Mouse (Mus musculus) cerebellum, adult 2 months (tissue): ENCODE measurements at regions not wholly inside any gene's neighbourhood (a gene's known extent, or its start where the extent isn't known, plus 50 kb on each side); places are given as distances from the start of the nearest gene placed in this dataset.
A peak's percentile ranks its signal among the peaks of the same experiment; 100 is the strongest.

Experiments
- DNase-seq, 2 experiments: peaks; one replicate each; pipeline ENCODE4 v3.0.0; 2021
- H3K27ac ChIP-seq: fragments of 200-500 bp; 2 replicates; pipeline ENCODE4 v1.5.1; 2012; ENCODE audit warnings: low read length, control low read depth, inconsistent platforms; ENCODE audit not compliant: insufficient read depth
- H3K27me3 ChIP-seq: fragments of 200-500 bp; 2 replicates; pipeline ENCODE4 v1.6.1; 2012; ENCODE audit warnings: inconsistent platforms, mild to moderate bottlenecking, low read length, moderate library complexity; ENCODE audit not compliant: control insufficient read depth, insufficient read depth
- H3K4me1 ChIP-seq: fragments of 200-500 bp; 2 replicates; pipeline ENCODE4 v1.6.1; 2011; ENCODE audit warnings: low read length; ENCODE audit not compliant: control insufficient read depth, insufficient read depth
- H3K4me3 ChIP-seq: fragments of 200-500 bp; replicated peaks from 2 replicates; pipeline ENCODE3; 2011; ENCODE audit warnings: mild to moderate bottlenecking, low read depth, low read length, control low read depth; ENCODE audit not compliant: insufficient read depth
- CTCF ChIP-seq: fragments of 200-500 bp; IDR thresholded peaks from 2 replicates; pipeline ENCODE4 v1.5.1; 2011; ENCODE audit warnings: low read depth, mild to moderate bottlenecking, control low read depth, low read length, moderate library complexity, borderline replicate concordance; ENCODE audit not compliant: insufficient read depth
- POLR2A ChIP-seq: fragments of 200-500 bp; IDR thresholded peaks from 2 replicates; pipeline ENCODE4 v1.6.1; 2011; ENCODE audit warnings: low read length, control low read depth, borderline replicate concordance; ENCODE audit not compliant: insufficient read depth
- WGBS: fragments of 180-500 bp; shearing (Covaris S2); methylation state at CpG from one replicate; pipeline ENCODE4 v1.1.7; 2018; 5-methylcytosine and 5-hydroxymethylcytosine counted together

GRCm38 (mm10) chr8:125367374-125367773 lies 202.2 kb downstream of the Sipa1l2 start:
- Histone ChIP-seq H3K4me3 (no peak overlapping the region), H3K27ac (no peak overlapping the region), H3K4me1 (peaks cover 17% of the 10 kb centered on the region), H3K27me3 (no peaks in the 10 kb centered on the region)
- DNase-seq: no peak
- 82% methylated on average over 4 of the region's 4 CpGs for WGBS
- no peak for TF ChIP-seq CTCF
- TF ChIP-seq POLR2A: no peak

DNA sequence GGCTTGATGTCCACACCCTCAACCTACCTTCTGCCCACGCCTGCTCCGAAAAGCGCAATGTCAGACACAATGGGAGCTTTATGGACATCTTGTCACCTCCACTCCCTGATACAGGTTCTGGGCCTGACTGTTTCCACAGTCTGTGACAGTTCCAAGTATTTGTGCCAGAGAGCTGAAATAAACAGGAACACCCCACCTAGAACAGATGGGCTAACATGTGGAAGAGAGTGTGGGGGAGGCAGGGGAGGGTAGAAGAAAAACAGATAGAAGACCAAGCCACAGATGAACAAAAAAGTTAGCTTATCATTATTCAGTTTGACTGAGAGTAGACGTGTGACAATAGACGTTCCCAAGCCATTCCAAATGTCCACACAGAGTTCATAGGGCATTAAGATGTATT lies 204.6 kb downstream of the Sipa1l2 start:
- no peak overlapping the region for H3K4me3 ChIP-seq
- H3K27ac ChIP-seq: no peak overlapping the region
- DNase-seq: no peak
- no peak for TF ChIP-seq POLR2A
- TF ChIP-seq CTCF: no peak
- no peaks in the 10 kb centered on the region for H3K27me3 ChIP-seq
- 92% methylated on average over 5 of the region's 5 CpGs for WGBS
- peaks cover 17% of the 10 kb centered on the region for H3K4me1 ChIP-seq

GRCm38 (mm10) chr8:125359456-125359855 lies 210.2 kb downstream of the Sipa1l2 start:
- H3K27me3 ChIP-seq: no peaks in the 10 kb centered on the region
- TF ChIP-seq CTCF: no peak
- TF ChIP-seq POLR2A: no peak
- no peak overlapping the region for H3K4me3 ChIP-seq
- DNase-seq: no peak
- peaks cover 3% of the 10 kb centered on the region; the same call in 1 of the 2 replicates for H3K4me1 ChIP-seq
- H3K27ac ChIP-seq: no peak overlapping the region
- WGBS: 64% methylated on average over 2 of the region's 2 CpGs

DNA sequence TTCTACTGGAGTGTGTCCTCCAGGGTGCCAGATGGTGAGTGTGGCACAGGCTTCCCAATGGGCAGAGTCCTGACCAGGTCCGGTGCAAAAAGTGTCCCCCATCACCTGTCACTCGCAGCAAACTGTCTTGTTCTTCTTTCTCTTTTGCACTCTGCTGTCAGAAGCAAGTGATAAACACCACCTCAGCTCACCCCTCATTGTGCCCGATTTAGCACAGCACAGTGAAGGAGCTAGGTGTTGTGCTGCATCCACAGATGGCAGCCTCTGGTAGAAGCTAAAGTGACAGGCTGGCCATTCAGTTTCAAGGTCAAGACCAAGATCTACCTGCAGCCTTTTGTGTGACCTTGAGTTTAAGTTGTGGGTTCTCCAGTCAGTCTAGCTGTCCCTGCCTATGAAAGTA lies 211.8 kb downstream of the Sipa1l2 start:
- Histone ChIP-seq H3K4me3 (no peak overlapping the region), H3K27me3 (no peaks in the 10 kb centered on the region), H3K27ac (no peak overlapping the region), H3K4me1 (peaks cover 3% of the 10 kb centered on the region; the same call in 1 of the 2 replicates)
- TF ChIP-seq POLR2A: no peak
- TF ChIP-seq CTCF: no peak
- 63% methylated on average over 3 of the region's 3 CpGs for WGBS
- DNase-seq: no peak

- TF ChIP-seq POLR2A: no peak
- no peak for TF ChIP-seq CTCF
- Histone ChIP-seq H3K4me1 (peaks cover 3% of the 10 kb centered on the region; the same call in 1 of the 2 replicates), H3K27me3 (no peaks in the 10 kb centered on the region), H3K4me3 (no peak overlapping the region), H3K27ac (no peak overlapping the region)
- 48% methylated on average over 7 of the region's 7 CpGs for WGBS
- no peak for DNase-seq
These were observed 214.5 kb downstream of the Sipa1l2 start for GRCm38 (mm10) chr8:125355059-125355509.

- TF ChIP-seq CTCF (no peak), POLR2A (no peak)
- 75% methylated on average over 3 of the region's 3 CpGs for WGBS
- no peaks in the 10 kb centered on the region for H3K27me3 ChIP-seq
- no peak overlapping the region for H3K4me3 ChIP-seq
- DNase-seq: no peak
- peaks cover 3% of the 10 kb centered on the region; the same call in 1 of the 2 replicates for H3K4me1 ChIP-seq
- no peak overlapping the region for H3K27ac ChIP-seq
These were observed 217.3 kb downstream of the Sipa1l2 start for GRCm38 (mm10) chr8:125352276-125352675.

GRCm38 (mm10) chr8:125351486-125352032 lies 218.0 kb downstream of the Sipa1l2 start:
- no peak for DNase-seq
- no peak overlapping the region for H3K27ac ChIP-seq
- H3K4me3 ChIP-seq: no peak overlapping the region
- WGBS: 77% methylated on average over 8 of the region's 8 CpGs
- H3K4me1 ChIP-seq: peaks cover 3% of the 10 kb centered on the region; the same call in 1 of the 2 replicates
- H3K27me3 ChIP-seq: no peaks in the 10 kb centered on the region
- no peak for TF ChIP-seq CTCF
- TF ChIP-seq POLR2A: no peak

DNA sequence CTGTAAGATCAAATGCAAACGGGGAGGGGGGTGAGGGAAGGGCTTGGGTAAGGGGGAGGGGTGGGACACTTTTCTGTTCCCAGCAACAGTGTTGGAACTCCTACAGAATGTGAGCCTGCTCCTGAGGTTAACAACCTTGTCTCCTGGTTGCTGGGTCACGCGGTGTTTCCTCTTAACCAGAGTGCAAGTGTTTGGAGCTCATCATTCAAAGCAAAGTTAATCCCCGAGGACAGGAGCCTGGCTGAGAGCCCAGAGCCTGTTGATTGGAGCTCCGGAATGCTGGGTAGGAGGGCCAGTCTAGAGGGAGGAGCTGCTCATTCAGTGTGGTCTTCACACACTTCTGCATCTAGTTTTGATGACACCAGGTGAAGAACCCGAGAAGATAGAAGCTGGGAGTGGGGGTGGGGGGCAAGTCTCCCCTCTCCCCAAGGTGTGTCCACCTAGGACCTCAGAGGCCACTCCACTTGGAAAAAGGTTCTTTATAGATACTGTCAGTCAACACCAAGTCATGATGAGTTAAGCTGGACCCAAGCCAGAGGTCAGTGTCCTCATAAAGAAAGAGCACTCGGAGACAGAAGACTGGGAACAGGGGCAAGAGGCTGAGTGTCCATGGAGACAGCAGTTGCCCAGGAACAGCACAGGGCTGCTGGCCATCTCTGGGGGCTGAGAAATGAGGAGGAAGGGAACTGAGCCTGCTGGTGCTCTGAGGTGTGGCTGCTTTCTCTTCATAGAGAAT lies 220.2 kb downstream of the Sipa1l2 start:
- Histone ChIP-seq H3K27me3 (no peaks in the 10 kb centered on the region), H3K4me1 (no peaks in the 10 kb centered on the region), H3K27ac (no peak overlapping the region), H3K4me3 (no peak overlapping the region)
- WGBS: 56% methylated on average over 7 of the region's 7 CpGs
- peak in 1 of 2 experiments; percentile 43 for DNase-seq
- no peak for TF ChIP-seq CTCF
